Mouse (Mus musculus) frontal cortex, postnatal 14 days (tissue): Measurements from ENCODE around the gene Dusp1.
A peak's percentile ranks its signal among the peaks of the same experiment; 100 is the strongest.

Experiments used
- DNase-seq, 2 experiments: peaks; one replicate each; pipeline ENCODE4 v3.0.0; 2022; ENCODE audit warnings: low spot score in 2 of 2

The Dusp1 gene

GRCm38 (mm10) chr17:26561290-26561640, 663 bp downstream of the Dusp1 start, which contains the start of gene Ergic1:
Gene Ergic1 (plus strand): TSS chr17:26561489.
- peak; percentile 74 to 89 for DNase-seq

GRCm38 (mm10) chr17:26560526-26561289, 1.2 kb downstream of the Dusp1 start:
- no peak for DNase-seq

GRCm38 (mm10) chr17:26553033-26553432, 8.9 kb downstream of the Dusp1 start:
- no peak for DNase-seq

- no peak for DNase-seq
These were observed 10.8 kb downstream of the Dusp1 start for GRCm38 (mm10) chr17:26551104-26551503.

- DNase-seq, result no peak
These were observed 12.6 kb downstream of the Dusp1 start for GRCm38 (mm10) chr17:26549148-26549809.

GRCm38 (mm10) chr17:26548566-26548965, 13.4 kb downstream of the Dusp1 start:
- no peak for DNase-seq

- no peak for DNase-seq
These were observed 14.2 kb downstream of the Dusp1 start for GRCm38 (mm10) chr17:26547771-26548170.

- DNase-seq, result no peak
These were observed 17.5 kb downstream of the Dusp1 start for GRCm38 (mm10) chr17:26544319-26544963.

GRCm38 (mm10) chr17:26540083-26540482, 21.8 kb downstream of the Dusp1 start:
- DNase-seq, result no peak

- DNase-seq, result no peak
These were observed 24.0 kb downstream of the Dusp1 start for GRCm38 (mm10) chr17:26537722-26538471.

- no peak for DNase-seq
These were observed 26.4 kb downstream of the Dusp1 start for GRCm38 (mm10) chr17:26535251-26536136.

GRCm38 (mm10) chr17:26534695-26535094, 27.2 kb downstream of the Dusp1 start:
- no peak for DNase-seq

GRCm38 (mm10) chr17:26533871-26534372, 28.0 kb downstream of the Dusp1 start:
- DNase-seq, result no peak

- no peak for DNase-seq
These were observed 29.4 kb downstream of the Dusp1 start for GRCm38 (mm10) chr17:26532476-26533045.

GRCm38 (mm10) chr17:26531395-26532027, 30.4 kb downstream of the Dusp1 start:
- DNase-seq, result no peak

GRCm38 (mm10) chr17:26530590-26531081, 31.3 kb downstream of the Dusp1 start:
- DNase-seq, result no peak

- no peak for DNase-seq
These were observed 32.1 kb downstream of the Dusp1 start for GRCm38 (mm10) chr17:26529791-26530241.

- no peak for DNase-seq
These were observed 33.2 kb downstream of the Dusp1 start for GRCm38 (mm10) chr17:26528751-26529150.

- DNase-seq, result no peak
These were observed 34.6 kb downstream of the Dusp1 start for GRCm38 (mm10) chr17:26527291-26527690.

GRCm38 (mm10) chr17:26525316-26525715, 36.6 kb downstream of the Dusp1 start:
- DNase-seq, result no peak
